Mouse (Mus musculus) adrenal gland, adult 8-10 months (tissue): Measurements from ENCODE around the gene Ipmk. TPM values are rescaled to one million over a fixed set of nuclear protein-coding genes. Genes with fewer than 3 reads are reported as not detected.
A peak's percentile ranks its signal among the peaks of the same experiment; 100 is the strongest.
"Not testable (repeated sequence)": the region's sequence is repeated elsewhere in the genome, so short reads cannot be mapped to it uniquely, and the experiment has no call there.

Experiments
- DNase-seq: peaks from one replicate; pipeline ENCODE4 v3.0.0; 2022
- total RNA-seq, 4 experiments: library from RNA; stranded (reverse); gene quantifications; 2 replicates each; pipeline ENCODE4 v1.2.4; 2022

Ipmk gene
- total RNA-seq, 4 experiments from 2014 or later = 12.6 to 16.3 (median 15.2) TPM

DNA sequence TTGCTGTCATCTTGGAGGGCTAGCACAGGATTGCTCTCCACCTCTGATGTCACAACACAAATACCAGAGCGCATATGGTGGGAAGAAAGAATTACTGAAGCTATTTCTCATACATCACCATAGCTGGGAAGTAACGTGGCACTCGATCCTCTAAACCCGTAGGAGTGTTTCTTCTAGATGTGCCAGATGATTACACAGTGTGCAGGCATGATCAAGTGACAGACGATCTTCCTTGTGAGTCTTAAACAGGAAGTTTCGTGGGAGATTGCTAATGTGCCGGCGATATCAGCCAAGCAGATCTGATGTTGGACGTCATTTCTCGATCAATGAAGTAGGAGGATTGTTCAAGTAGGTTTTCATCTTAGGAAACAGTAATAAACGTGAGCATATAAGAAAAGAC lies 26.1 kb downstream of the Ipmk start:
- DNase-seq = no peak

DNA sequence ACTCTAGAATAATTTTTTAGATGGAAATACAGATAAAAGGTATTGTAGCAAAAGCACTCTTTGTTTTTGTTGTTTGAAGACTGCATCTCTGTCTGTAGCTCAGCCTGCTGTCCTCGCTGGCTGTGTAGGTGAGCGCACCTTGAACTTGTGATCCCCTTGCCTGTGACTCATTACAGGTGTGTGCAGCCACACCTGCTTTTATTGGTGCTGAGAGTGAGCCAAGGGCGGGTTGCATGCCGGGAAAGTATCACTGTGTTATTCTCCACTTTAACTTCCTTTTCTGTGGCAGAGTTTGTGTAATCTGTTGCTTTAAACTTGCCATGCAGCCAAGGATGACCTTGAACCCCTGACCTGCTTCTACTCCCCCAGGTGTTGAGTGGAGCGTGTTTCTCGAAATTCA lies 28.5 kb downstream of the Ipmk start:
- DNase-seq = no peak

DNA sequence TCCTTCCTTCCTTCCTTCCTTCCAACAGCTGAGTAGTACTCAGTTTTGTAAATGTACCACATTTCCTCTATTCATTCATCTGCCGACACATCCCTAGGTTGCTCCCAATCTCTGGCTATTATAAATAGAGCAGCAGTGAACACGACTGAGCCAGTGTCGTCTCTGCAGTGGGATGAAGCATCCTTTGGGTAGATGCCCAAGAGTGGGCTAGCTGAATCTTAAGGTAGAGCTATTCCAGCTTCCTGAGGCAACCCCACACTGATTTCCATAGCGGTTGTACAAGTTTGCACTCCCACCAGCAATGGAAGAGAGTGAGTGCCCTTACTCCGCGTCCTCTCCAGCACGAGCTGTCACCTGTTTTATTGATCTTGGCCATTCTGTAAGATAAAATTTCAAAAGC lies 32.8 kb downstream of the Ipmk start:
- DNase-seq = no peak

DNA sequence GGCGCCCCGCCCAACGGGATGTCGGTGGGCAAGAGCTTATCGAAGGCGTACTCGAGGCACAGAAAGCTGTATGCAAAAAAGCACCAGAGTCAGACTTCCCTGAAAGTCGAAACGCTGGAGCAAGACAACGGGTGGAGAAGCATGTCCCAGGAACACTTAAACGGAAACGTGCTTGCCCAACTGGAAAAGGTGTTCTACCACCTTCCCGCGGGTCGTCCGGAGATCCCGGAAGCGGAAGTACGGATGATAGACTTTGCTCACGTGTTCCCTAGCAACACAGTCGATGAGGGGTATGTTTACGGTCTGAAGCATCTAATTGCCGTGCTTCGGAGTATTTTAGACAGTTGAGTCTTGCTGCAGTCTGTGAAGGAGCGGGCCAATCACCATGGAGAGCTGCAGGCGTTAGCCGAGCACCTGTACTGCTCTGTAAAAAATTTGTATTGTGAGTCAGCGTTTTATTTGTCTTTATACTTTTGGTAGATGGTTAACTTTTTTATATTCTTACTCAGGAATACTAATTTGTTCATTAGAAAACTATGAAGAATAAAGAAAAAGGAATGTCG lies 34.0 kb downstream of the Ipmk start:
- no peak for DNase-seq

DNA sequence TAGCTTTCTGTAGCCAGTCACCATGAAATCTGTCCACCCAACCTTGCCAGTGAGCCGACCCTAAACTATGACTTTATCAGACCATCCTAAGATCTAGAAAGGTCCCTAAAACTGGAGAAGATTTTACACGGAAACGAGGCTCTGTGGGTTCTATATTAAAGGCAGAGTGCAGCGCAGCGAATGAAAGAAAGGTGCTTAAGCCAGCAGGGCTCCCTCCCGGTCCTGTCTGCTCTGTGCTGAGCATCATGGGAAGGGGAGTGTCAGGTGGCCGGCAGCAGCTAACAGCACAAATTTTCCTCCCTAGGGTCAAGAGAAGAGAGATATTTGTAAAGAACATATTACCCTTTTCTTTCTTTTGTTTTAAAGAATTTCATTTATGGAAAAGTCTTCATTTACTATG lies 34.5 kb downstream of the Ipmk start:
- DNase-seq = no peak

DNA sequence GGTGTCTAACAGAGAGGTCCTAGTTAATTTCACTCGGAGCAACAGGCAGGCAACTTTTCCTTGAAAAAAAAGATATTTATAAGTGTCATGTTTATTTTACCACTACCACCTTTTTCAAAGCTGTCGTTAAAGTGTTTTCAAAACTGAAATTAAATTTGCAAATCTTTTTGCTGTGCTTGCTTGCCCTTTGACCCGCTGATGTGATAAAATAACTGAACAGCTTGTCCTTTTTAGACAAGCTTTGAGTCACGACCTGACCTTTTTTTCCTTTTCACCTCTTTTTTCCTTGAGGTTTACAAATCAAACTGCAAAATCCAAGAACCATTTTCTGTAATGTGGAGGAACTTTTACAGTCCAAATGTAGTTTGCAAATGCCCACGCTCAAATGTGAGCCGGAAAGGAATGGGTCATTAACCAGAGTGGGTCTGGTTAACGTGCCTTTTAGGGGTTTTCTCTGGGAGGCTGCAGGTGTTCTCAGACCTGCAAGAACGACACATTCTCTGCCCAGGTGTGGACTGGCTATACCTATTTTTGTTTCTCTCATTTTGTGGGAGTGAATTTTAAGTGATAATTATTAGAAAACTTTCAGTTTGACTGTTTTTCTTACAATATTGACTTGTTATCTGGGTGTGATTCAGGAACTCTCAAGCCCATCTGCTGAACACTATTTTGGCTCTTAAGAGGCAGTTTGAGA lies 35.4 kb downstream of the Ipmk start:
- no peak for DNase-seq

DNA sequence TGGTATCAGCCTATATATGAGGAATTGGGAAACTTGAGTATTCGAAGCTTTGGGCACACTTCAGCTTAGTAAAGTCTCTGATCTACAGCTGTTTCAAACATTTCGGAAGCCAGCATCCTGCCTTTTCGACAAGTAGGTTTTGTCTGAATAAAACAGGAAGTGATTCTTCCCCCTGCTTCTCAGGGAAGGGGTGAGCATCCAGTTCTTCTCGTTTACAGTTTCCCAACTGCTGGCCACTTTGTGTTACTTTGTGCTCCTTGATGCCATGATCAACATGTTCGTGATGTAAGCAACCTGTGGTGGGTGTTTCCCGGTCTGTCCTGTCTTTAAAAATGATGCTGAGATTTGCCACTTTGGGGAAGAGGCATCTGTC lies 36.0 kb downstream of the Ipmk start:
- DNase-seq = not testable (repeated sequence)

DNA sequence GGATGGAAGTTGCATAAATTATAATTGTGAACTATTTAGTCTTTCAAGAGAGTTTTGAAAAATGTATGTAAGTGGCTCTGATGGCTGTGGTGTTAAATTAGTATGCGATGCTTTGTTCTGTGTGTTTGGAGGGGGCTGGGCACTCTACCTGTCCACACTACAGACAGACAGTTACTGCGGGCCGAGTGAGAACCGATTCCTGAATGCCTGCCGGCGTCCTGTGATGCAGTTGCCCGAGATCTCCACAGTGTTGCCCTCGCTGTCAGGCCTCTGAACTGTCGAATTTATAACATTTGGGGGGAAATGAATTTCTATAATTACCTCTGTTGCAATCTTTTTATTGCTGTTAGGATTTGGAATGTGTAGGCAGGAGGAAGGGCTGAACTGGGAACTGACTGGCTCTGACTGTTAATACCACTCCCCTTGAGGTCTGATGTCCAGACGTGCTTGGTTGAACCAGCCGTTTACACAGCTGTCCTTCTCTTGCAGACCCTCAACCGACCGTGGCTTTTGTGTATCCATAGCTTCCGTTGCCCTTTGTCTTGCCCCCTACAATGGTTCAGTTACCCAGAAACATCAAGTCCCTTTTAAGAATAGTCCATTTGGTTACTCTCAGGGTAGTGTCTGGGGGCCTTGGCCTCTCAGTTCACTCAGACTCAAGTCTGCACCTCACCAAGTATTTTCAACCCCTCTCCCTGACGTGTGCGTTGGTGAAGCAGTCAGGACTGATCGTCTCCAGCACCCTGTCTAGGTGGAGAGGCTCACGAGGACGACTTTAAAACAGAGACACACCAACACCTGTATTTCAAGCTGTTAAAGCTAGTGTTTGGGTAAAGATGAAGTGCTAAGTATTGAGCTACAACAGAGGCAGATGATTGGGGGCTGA lies 36.8 kb downstream of the Ipmk start:
- no peak for DNase-seq

DNA sequence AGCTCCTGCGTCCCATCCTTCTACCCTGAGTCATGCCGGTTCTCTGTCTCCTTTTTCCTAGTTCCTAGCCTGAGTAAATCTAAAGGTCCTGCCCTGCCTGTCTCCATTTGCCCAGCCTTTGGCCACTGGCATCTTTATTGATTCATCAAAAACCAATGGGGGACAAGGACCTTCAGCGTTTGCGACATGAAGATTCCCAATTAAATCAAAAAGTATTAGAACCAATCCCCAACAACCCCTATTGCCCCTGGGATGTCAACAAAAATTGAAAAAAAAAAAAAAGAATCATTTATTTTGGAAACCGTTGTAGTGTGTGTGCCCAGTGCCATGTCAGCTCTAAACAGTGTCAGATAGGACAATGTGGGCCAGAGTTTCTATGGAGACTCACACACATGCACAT lies 41.7 kb downstream of the Ipmk start:
- no peak for DNase-seq

DNA sequence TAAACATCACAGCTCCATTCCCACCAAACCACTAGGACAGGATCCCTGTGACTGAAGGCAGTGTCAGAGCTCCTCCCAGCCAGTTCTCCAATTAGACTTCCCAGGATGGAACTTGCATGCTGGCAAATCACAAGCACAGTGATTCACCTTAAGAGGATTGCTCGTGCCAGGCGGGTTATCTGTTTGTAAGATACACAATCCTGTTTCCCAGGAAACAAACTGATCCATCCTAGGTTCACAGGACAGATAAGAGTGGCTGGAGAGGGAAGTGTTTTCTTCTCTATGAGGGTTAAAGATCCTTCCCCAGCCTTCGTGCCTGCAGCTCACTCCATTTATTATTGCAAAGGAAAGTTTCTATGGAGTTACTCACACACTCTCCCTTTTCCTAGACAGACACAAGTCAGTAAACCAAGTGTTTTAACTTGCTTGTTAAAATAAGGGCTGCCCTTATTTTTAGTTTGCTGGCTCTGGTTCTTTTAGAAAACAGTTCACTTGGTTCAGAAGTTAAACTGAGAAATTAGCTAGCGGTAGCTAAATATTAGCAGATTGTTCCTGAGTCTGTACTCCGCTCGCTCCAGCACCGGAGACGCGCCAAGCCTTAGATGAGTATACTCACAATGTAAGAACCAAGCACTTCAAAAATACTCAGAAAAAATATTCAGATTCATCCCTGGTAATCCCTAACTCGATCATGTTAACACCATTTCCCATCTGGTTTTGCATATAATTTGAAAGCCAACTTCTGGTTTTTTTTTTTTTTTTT lies 51.0 kb downstream of the Ipmk start:
- DNase-seq = no peak

DNA sequence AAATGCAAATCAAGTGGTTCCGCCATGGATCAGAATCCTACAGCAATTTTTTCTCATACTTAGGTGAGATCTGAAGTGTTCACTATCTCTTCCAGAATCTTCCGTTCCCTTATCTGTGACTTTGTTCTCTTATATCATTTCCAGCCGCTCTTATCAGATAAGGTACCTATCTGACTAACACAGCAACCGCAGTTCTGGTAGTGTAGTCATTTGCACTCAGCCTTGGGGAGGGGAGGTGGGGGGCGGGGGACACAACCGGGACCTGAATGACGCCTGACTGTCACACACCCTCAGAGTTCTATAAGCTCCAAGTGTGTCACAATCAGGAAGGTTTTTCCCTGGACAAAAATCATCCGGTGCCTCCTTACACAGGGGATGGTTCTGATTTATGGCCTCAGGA lies 51.8 kb downstream of the Ipmk start:
- DNase-seq = no peak

DNA sequence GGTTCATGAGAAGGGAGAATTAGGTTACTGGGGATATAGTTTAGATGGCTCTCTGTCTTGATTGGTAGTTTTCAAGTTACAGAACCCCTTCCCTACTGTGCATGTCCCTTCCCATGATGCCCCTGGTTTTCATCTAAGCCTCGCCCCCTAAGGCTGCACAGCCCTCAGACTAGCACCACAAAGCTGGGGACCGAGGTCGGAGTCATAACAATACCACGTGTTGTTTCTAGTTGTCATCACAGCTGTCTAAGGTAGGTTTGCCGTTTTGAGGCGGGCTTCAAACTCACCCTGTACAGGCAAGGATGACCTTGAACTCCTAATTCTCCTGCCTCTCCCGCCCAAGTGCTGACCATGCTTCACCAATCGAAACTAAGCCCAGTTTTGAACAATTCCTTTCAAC lies 52.4 kb downstream of the Ipmk start:
- no peak for DNase-seq

DNA sequence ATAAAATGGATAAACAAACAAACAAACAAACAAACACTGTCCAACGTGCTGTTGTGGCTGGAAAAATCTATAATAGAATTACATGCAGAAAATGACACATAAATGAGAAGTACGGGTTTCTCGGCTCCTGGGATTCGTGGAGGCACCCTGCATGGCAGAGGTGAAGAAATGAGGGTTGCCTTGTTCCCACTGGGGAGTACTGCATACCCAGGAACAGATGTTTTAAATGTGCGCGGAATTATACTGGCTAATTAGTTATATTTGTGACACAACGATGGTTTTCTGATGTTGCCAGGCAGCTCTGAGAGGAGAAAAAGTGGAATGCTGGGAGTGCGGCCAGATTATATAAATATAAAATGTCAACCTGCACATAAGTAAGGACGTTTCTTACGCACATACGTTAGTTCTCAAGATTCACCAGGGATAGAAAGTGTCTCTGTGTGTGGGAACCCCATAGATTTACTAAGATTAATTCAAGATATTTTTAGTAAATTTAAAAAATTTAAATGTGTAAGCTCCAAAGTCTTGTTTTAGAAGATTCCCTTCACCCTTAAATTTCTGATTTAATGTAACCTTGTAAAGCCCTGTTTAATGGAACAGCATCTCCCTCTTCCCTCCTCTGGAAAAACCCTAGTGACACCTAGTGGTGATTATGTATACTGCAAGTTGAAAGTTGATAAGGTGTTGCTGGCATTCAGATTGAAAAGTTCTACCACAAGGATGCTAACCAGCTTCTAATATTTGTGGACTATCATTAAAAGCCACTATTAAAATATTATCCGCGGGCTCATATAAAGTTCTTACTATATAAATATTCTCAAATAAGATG lies 53.5 kb downstream of the Ipmk start:
- DNase-seq = no peak

DNA sequence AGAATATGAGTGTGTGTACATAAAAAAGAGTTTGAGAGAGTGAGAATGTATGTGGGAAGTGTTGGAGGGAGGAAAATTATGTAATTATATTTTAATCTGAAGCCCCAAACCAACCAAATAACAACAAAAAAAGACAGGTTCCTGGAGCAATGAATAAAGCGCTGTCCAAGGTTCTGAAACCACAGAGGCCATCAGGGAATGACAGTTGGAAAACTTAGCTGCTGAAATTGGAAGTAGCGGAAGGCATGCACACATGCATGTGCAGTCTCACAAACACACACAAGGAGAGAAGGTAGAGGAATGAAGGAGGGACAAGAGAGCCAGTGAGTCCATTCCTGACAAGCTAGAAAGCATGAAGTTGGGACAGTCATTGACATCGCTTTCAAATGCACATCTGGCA lies 56.1 kb downstream of the Ipmk start:
- DNase-seq = no peak

DNA sequence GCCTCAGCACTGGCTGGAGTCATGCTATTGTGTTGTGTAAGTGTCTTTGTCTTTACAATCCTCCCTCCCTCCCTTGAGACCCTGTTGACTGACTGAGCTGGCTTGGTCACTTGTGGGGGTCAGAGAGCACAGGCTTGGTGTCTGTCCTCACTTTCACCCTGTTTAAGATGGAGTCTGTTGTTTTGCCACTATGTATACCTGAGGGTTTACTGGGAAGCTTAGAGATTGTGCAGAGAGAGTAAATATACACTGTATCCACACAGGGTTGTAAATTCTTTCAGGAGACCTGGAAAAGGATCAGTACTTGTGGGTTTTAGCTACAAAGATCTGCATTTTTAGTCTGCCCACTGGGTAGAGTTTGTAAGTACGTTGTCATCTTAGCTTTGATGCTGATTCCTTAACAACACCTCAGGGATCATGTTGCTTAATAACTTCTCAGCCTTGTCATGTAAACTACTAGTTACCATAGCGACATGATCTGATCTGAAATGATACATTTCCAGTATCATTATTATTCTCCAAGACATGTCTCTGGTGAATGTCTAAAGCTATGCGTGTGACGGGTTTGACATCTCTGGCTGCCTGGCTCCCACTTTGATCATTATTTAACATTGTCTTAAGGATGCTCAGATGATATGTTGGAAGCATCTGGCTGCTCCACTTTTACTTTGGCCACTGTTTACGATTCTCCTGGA lies 58.1 kb downstream of the Ipmk start:
- no peak for DNase-seq

DNA sequence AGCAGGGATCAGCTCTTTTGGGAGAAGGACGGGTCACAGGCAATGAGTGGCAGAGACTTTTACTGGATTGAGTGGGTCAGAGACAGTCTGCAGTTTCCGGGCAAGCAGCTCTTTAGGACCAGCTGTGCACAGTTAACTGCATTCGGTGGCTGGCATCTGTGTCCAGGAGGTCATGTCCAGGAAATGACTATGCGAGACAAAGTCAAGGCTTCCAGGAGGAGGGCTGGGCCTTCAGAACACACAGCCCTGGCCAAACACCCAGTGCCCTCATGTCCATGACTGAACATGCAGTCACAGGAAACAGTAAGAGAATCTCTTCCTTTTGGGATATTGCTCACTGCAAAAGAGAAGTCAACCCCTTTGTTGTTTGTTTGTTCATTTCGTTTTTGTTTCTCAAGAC lies 62.4 kb downstream of the Ipmk start:
- DNase-seq = no peak

DNA sequence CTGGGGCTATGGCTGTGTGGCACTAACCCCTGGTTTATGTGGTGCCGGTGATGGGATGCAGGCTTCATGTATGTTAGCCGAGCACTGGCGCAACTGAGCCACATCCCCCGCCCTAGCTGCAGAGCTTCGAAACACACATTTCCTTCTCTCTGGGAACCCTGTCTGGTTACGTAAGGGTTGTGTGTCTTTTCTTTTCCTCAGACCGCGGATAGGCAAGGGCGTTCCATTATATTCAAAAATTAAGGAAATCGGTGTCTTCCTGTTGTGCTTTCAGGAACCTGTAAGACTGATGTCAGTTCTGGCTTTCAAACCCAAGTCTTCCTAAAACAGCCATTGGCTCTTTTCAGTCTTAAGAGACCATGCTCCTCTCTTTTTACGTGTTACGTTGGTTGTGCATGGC lies 65.8 kb downstream of the Ipmk start:
- no peak for DNase-seq

DNA sequence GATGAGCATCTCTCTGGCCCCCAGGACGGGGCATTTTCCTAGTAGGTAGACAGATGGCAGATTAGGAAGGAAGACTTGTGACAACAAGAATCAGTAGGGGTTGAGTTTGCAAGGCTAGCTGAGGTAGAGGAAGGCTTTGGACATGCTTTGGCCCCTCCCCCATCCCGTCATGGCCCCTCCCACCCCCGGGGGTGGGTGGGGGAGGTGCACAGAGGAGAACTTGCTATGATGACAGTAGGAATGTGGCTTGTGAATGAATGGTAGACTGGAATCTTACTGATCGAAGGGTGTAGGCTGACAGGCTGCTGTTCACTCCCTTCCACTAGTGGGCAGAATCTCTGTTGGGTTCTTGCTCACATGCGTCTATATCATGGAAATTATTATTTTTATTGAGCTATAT lies 74.0 kb downstream of the Ipmk start:
- no peak for DNase-seq

DNA sequence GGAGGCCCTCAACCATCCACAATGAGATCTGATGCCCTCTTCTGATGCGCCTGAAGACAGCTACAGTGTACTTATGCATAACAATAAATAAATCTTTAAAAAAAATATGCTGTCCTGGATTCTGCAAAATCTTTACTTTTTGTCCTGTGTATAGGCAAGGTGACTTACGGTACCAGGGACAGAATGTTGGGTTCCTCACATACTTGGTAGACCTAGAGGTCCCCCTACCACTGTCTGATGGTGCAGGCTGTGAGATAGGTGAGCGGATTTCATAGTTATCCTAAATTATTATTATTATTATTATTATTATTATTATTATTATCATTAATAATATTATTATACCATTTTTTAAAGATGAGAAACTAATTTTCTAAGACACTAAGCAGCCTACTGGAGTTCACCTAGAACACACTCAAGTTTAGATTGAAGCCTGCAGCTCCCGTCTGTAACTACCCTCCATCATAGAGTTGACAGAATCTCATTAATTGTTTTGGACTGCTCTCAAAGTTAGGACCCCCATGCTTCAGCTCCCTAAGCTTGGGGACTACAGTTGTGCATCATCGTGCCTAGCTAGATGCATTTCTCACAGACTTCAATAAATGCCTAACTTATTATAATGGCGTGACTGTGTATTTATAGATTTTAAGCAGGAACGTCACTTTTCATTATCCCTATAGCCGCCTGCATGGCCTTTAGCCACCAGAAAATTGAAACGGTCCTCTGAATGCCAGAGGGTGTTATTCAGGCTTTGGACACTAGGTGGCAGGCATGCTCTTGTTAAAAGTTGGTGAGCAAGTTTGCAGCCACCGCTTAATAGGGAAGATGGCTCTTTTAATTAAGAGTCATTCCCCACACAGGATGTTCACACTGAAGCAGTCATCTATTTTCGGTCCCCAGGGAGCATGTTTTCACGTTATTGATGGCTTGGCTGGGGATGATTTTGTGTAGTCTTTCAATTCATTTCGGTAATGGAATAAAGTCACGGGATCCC lies 74.8 kb downstream of the Ipmk start:
- peak; percentile 15 for DNase-seq

DNA sequence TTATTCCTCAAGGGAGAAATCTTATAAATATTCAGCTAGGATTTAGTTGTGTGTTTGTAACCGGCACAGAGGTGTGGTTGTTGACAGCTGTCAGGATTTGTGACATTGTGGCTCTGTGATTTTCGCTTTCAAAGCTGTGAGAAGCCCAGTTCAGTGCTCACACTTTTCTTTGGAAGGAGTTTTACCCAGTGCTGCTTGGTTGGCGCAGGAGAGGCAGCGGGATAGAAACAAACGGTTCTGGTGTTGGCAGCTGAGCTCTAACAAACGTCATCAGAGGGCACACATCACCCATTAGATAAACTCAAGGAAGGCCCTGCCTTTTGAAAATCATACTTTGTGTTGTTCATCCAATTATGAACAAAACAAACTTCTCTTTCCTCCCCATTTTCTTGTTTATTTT lies 79.2 kb downstream of the Ipmk start:
- DNase-seq = no peak
